Mouse (Mus musculus) adrenal gland, adult 18-20 months (tissue): ENCODE results near the gene Fam131b. TPM values are rescaled to one million over a fixed set of nuclear protein-coding genes. Genes with fewer than 3 reads are reported as not detected.

Source experiments
- total RNA-seq, 2 experiments: library from RNA; stranded (reverse); gene quantifications; 1 replicate in 1 of 2; 2 replicates in 1 of 2; pipeline ENCODE4 v1.2.3; 2021

The Fam131b gene
- total RNA-seq, 2 experiments from 2014 or later = 0.13 to 0.29 TPM

Other genes with a start within 250 kb of the Fam131b start
- not detected for gene Tas2r139, start 183.7 kb downstream of the Fam131b start, total RNA-seq
- not detected for gene Tas2r144, start 109.3 kb downstream of the Fam131b start, total RNA-seq
- 100 to 1,000 TPM in 1 of 2 experiments, 10 to 100 TPM in 1; 79.7 to 476 TPM for gene Gstk1, start 78.7 kb downstream of the Fam131b start, total RNA-seq
- 1 to 10 TPM in 1 of 2 experiments, under 1 TPM in 1; 0.35 to 5.6 TPM for gene Tmem139, start 62.7 kb downstream of the Fam131b start, total RNA-seq
- gene Casp2, start 59.7 kb downstream of the Fam131b start, total RNA-seq = 10 to 100 TPM; 16.6 to 24.1 TPM
- gene Clcn1, start 38.0 kb downstream of the Fam131b start, total RNA-seq = under 1 TPM; 0.10 TPM
- gene Zyx, start 25.0 kb upstream of the Fam131b start, total RNA-seq = 100 to 1,000 TPM; 115 to 138 TPM
- gene Epha1, start 48.6 kb upstream of the Fam131b start, total RNA-seq = under 1 TPM; 0.45 to 0.46 TPM
- gene Tas2r143, start 75.6 kb upstream of the Fam131b start, total RNA-seq = 1 to 10 TPM in 1 of 2 experiments, not detected in 1; 4.5 TPM
- gene Tas2r135, start 80.8 kb upstream of the Fam131b start, total RNA-seq = 1 to 10 TPM in 1 of 2 experiments, under 1 TPM in 1; 0.38 to 3.4 TPM
- under 1 TPM in 1 of 2 experiments, not detected in 1; 0.89 TPM for gene Tas2r126, start 109.9 kb upstream of the Fam131b start, total RNA-seq
- not detected for gene Olfr458, start 140.6 kb upstream of the Fam131b start, total RNA-seq
- gene Olfr457, start 151.7 kb upstream of the Fam131b start, total RNA-seq = not detected
- not detected for gene Olfr456, start 162.6 kb upstream of the Fam131b start, total RNA-seq
- gene Olfr455, start 222.9 kb upstream of the Fam131b start, total RNA-seq = not detected